Comparison of ENCODE assay signal across 19 mouse cellular contexts in genomic region chr17:73120545-73120944, GRCm38 (mm10). TPM values are rescaled to one million over a fixed set of nuclear protein-coding genes. Genes with fewer than 3 reads are reported as not detected.
DNase-seq lines count a peak whose midpoint lies in the region; ATAC-seq and TF ChIP-seq lines count a peak whose summit lies in the region.
"Had no signal": no experiment of that assay in that cellular context is flagged by ENCODE, and none has a peak within 500 bp of the region (broad histone marks: within the 10 kb centered on the region; RNA-seq: fewer than 3 reads in every experiment).

No protein-coding gene starts in this region.

- 86% methylated on average over 5 of the region's 5 CpGs for WGBS in forebrain, embryonic 13.5 days
- WGBS in forebrain, embryonic 12.5 days = 82% methylated on average over 5 of the region's 5 CpGs

- H3K4me3 ChIP-seq in forebrain, embryonic 13.5 days = no peak overlapping the region
- no peak overlapping the region for H3K4me3 ChIP-seq in forebrain, embryonic 12.5 days (replicated peaks)
- peak overlapping the region; percentile 2; the same call in 1 of the 2 replicates for H3K4me3 ChIP-seq in layer of hippocampus, adult 2 months
- H3K4me3 ChIP-seq: gastrocnemius, adult 2 months; heart, embryonic 13.5 days; limb, embryonic 15.5 days had no signal

- TF ChIP-seq CTCF in layer of hippocampus, adult 2 months (conservative IDR thresholded peaks at IDR 0.05) = no peak; the same call in 1 of the 2 replicates

- H3K9ac ChIP-seq in forebrain, embryonic 13.5 days = no peak overlapping the region
- no peak overlapping the region for H3K9ac ChIP-seq in forebrain, embryonic 12.5 days
- H3K9ac ChIP-seq: heart, embryonic 13.5 days; limb, embryonic 15.5 days had no signal

- H3K4me2 ChIP-seq in forebrain, embryonic 13.5 days = no peak overlapping the region
- H3K4me2 ChIP-seq in forebrain, embryonic 12.5 days = no peak overlapping the region
- H3K4me2 ChIP-seq: heart, embryonic 13.5 days; limb, embryonic 15.5 days had no signal

- H3K4me1 ChIP-seq in forebrain, embryonic 13.5 days = no peaks in the 10 kb centered on the region
- 0 out of 2 replicates have a peak, but pooled peaks cover 2% of the 10 kb centered on the region for H3K4me1 ChIP-seq in forebrain, embryonic 12.5 days
- H3K4me1 ChIP-seq: limb, embryonic 15.5 days had no signal

- DNase-seq in layer of hippocampus, adult 2 months (ENCODE audit: low spot score in 2 of 2) = no peak
- DNase-seq in layer of hippocampus, adult 9-10 months (ENCODE audit: low spot score) = no peak
- DNase-seq in testis, postnatal 10 days (ENCODE audit: low spot score) = peak; percentile 1
- no peak for DNase-seq in testis, postnatal 14 days (ENCODE audit: low spot score)
- DNase-seq in left cerebral cortex, adult 9 months (ENCODE audit: low spot score in 2 of 2) = no peak
- no peak for DNase-seq in cerebellum, postnatal 36 days
- DNase-seq: cerebellum, postnatal 25 days; gastrocnemius, adult 2 months; kidney, adult 9 months; lung, postnatal 14 days; retina, postnatal 1 day; spleen, adult 18-20 months; thymus, postnatal 4 days had no signal

- H3K27me3 ChIP-seq in forebrain, embryonic 13.5 days = no peaks in the 10 kb centered on the region
- no peaks in the 10 kb centered on the region for H3K27me3 ChIP-seq in forebrain, embryonic 12.5 days
- H3K27me3 ChIP-seq: heart, embryonic 13.5 days; limb, embryonic 15.5 days had no signal

- no peaks in the 10 kb centered on the region for H3K9me3 ChIP-seq in forebrain, embryonic 13.5 days (replicated peaks)
- H3K9me3 ChIP-seq in forebrain, embryonic 12.5 days = no peaks in the 10 kb centered on the region
- H3K9me3 ChIP-seq: heart, embryonic 13.5 days; limb, embryonic 15.5 days had no signal

- no peak overlapping the region for H3K27ac ChIP-seq in forebrain, embryonic 13.5 days
- no peak overlapping the region for H3K27ac ChIP-seq in forebrain, embryonic 12.5 days
- H3K27ac ChIP-seq in layer of hippocampus, adult 2 months = peak overlapping the region; percentile 28; the same call in 1 of the 2 replicates
- H3K27ac ChIP-seq: gastrocnemius, adult 2 months; heart, embryonic 13.5 days; hindbrain, postnatal 0 days; limb, embryonic 15.5 days had no signal

- no peaks in the 10 kb centered on the region for H3K36me3 ChIP-seq in forebrain, embryonic 13.5 days (ENCODE audit: poor library complexity, severe bottlenecking)
- H3K36me3 ChIP-seq in forebrain, embryonic 12.5 days (replicated peaks) = no peaks in the 10 kb centered on the region
- H3K36me3 ChIP-seq: heart, embryonic 13.5 days; limb, embryonic 15.5 days had no signal

- ATAC-seq in forebrain, embryonic 13.5 days = peak; percentile 30; the same call in 1 of the 2 replicates
- no peak for ATAC-seq in forebrain, embryonic 12.5 days (ENCODE audit: low FRiP score)
- ATAC-seq: hindbrain, postnatal 0 days; midbrain, embryonic 16.5 days had no signal

RNA-seq across cellular contexts. Expression of gene Lclat1, which starts 12.8 kb away (rescaled TPM):
- polyA plus RNA-seq in forebrain, embryonic 13.5 days (2015; fragmentation: Nextera tagmentation; extraction: Ambion mirVana) = 5.6 and 7.5 TPM in 2 replicates
- 9.8 and 10.8 TPM in 2 replicates for polyA plus RNA-seq in forebrain, embryonic 12.5 days (2016; fragmentation: Nextera tagmentation; extraction: Ambion mirVana)
- 10 to 100 TPM; 32.9 to 34.6 TPM for total RNA-seq in layer of hippocampus, adult 2 months (2021)
